Mouse (Mus musculus) c-Kit-positive CD71-positive TER-119-positive erythroid progenitor cells, embryonic 14.5 days (primary cell): ENCODE measurements around the gene Spint1.

Source experiments
- DNase-seq: peaks from one replicate; pipeline ENCODE4 v3.0.0-alpha.2; 2013; ENCODE audit warnings: low spot score

The Spint1 gene

GRCm38 (mm10) chr2:119237210-119237870 is at the start of gene Spint1:
Spint1 (plus strand) TSS chr2:119237362.
- DNase-seq, result no peak

- peak; percentile 82 for DNase-seq
These were observed 48.0 kb upstream of the Spint1 start for GRCm38 (mm10) chr2:119189029-119189710.

- DNase-seq, result no peak
These were observed 46.2 kb upstream of the Spint1 start for GRCm38 (mm10) chr2:119190969-119191368.

GRCm38 (mm10) chr2:119194140-119194539 is 43.0 kb upstream of the Spint1 start:
- DNase-seq, result no peak

GRCm38 (mm10) chr2:119196316-119197108 is 40.6 kb upstream of the Spint1 start:
- DNase-seq, result no peak

- no peak for DNase-seq
These were observed 39.7 kb upstream of the Spint1 start for GRCm38 (mm10) chr2:119197493-119197892.

- no peak for DNase-seq
These were observed 39.1 kb upstream of the Spint1 start for GRCm38 (mm10) chr2:119198049-119198448.

GRCm38 (mm10) chr2:119198934-119199333 is 38.2 kb upstream of the Spint1 start:
- no peak for DNase-seq

- no peak for DNase-seq
These were observed 34.2 kb upstream of the Spint1 start for GRCm38 (mm10) chr2:119202914-119203453.

- no peak for DNase-seq
These were observed 33.2 kb upstream of the Spint1 start for GRCm38 (mm10) chr2:119203871-119204460.

GRCm38 (mm10) chr2:119207961-119208343 is 29.2 kb upstream of the Spint1 start:
- no peak for DNase-seq

GRCm38 (mm10) chr2:119208344-119209175 is 28.6 kb upstream of the Spint1 start, which contains the start of the genes Zfyve19 and Dnajc17:
Zfyve19 (plus strand) TSS chr2:119208617.
Dnajc17 (minus strand) TSS chr2:119208795.
- DNase-seq, result peak; percentile 95

GRCm38 (mm10) chr2:119209176-119209507 is 28.0 kb upstream of the Spint1 start:
- no peak for DNase-seq

- DNase-seq, result no peak
These were observed 7.1 kb upstream of the Spint1 start, which contains the start of gene Ppp1r14d for GRCm38 (mm10) chr2:119229775-119230704. Ppp1r14d (minus strand) TSS chr2:119229906.

GRCm38 (mm10) chr2:119236682-119237209 is 416 bp upstream of the Spint1 start:
- DNase-seq, result no peak

GRCm38 (mm10) chr2:119237871-119238220 is 684 bp downstream of the Spint1 start:
- DNase-seq, result no peak

GRCm38 (mm10) chr2:119238671-119239070 is 1.5 kb downstream of the Spint1 start:
- no peak for DNase-seq

- DNase-seq, result no peak
These were observed 3.1 kb downstream of the Spint1 start for GRCm38 (mm10) chr2:119240075-119240818.

GRCm38 (mm10) chr2:119240819-119241186 is 3.6 kb downstream of the Spint1 start:
- DNase-seq, result no peak
